Mouse (Mus musculus): ENCODE data around the gene Flcn. TPM values are rescaled to one million over a fixed set of nuclear protein-coding genes. Genes with fewer than 3 reads are reported as not detected.
A peak's percentile ranks its signal among the peaks of the same experiment; 100 is the strongest.
"Not testable (repeated sequence)": the region's sequence is repeated elsewhere in the genome, so short reads cannot be mapped to it uniquely, and the experiment has no call there.

Flcn gene
- 10 to 100 TPM; 41.2 to 44.3 TPM for total RNA-seq (2021)

- DNase-seq: peak; percentile 86 to 88
Observed at GRCm38 (mm10) chr11:59809670-59810474, at the start of gene Flcn. Gene Flcn (minus strand): TSS chr11:59810016.

GRCm38 (mm10) chr11:59852865-59853264 is 43.0 kb upstream of the Flcn start:
- DNase-seq: no peak

GRCm38 (mm10) chr11:59847891-59848884 is 38.4 kb upstream of the Flcn start:
- peak; percentile 79 to 80 for DNase-seq

GRCm38 (mm10) chr11:59847131-59847530 is 37.3 kb upstream of the Flcn start:
- DNase-seq: peak in 1 of 2 experiments; percentile 27

- DNase-seq: no peak
Observed at GRCm38 (mm10) chr11:59846311-59846710, 36.5 kb upstream of the Flcn start.

GRCm38 (mm10) chr11:59839459-59840126 is 29.8 kb upstream of the Flcn start, which contains the start of gene Cops3:
Gene Cops3 (minus strand): TSS chr11:59839838.
- DNase-seq: peak; percentile 92 to 94

GRCm38 (mm10) chr11:59839008-59839458 is 29.2 kb upstream of the Flcn start, which contains the start of gene Nt5m:
Gene Nt5m (plus strand): TSS chr11:59839447.
- peak; percentile 93 to 94 for DNase-seq

- no peak for DNase-seq
Observed at GRCm38 (mm10) chr11:59838426-59838825, 28.6 kb upstream of the Flcn start.

- not testable (repeated sequence) for DNase-seq
Observed at GRCm38 (mm10) chr11:59837789-59838188, 28.0 kb upstream of the Flcn start.

- no peak for DNase-seq
Observed at GRCm38 (mm10) chr11:59821625-59822024, 11.8 kb upstream of the Flcn start.

- DNase-seq: no peak
Observed at GRCm38 (mm10) chr11:59817916-59818315, 8.1 kb upstream of the Flcn start.

- no peak for DNase-seq
Observed at GRCm38 (mm10) chr11:59815482-59816065, 5.8 kb upstream of the Flcn start.

- DNase-seq: no peak
Observed at GRCm38 (mm10) chr11:59814936-59815335, 5.1 kb upstream of the Flcn start.

GRCm38 (mm10) chr11:59814311-59814710 is 4.5 kb upstream of the Flcn start:
- DNase-seq: no peak

- no peak for DNase-seq
Observed at GRCm38 (mm10) chr11:59813276-59813675, 3.5 kb upstream of the Flcn start.

GRCm38 (mm10) chr11:59811211-59811610 is 1.4 kb upstream of the Flcn start:
- no peak for DNase-seq

- no peak for DNase-seq
Observed at GRCm38 (mm10) chr11:59810480-59811158, 803 bp upstream of the Flcn start.

GRCm38 (mm10) chr11:59809071-59809669 is 646 bp downstream of the Flcn start:
- DNase-seq: no peak

GRCm38 (mm10) chr11:59808170-59808960 is 1.5 kb downstream of the Flcn start:
- no peak for DNase-seq

GRCm38 (mm10) chr11:59805656-59806055 is 4.2 kb downstream of the Flcn start:
- DNase-seq: no peak
